Mouse (Mus musculus) ES-Bruce4 (cell line): ENCODE results near the gene Ece1.

Experiments used
- CTCF ChIP-seq: IDR thresholded peaks from one replicate; pipeline ENCODE4 v1.8.1; 2011; ENCODE audit warnings: low read depth, low read length
- EP300 ChIP-seq: IDR thresholded peaks from 2 replicates; pipeline ENCODE4 v1.6.1; 2011; ENCODE audit warnings: low read depth, low read length; ENCODE audit not compliant: insufficient read depth
- POLR2A ChIP-seq: IDR thresholded peaks from one replicate; pipeline ENCODE4 v1.8.1; 2011; ENCODE audit warnings: low read length; ENCODE audit not compliant: insufficient read depth

DNA sequence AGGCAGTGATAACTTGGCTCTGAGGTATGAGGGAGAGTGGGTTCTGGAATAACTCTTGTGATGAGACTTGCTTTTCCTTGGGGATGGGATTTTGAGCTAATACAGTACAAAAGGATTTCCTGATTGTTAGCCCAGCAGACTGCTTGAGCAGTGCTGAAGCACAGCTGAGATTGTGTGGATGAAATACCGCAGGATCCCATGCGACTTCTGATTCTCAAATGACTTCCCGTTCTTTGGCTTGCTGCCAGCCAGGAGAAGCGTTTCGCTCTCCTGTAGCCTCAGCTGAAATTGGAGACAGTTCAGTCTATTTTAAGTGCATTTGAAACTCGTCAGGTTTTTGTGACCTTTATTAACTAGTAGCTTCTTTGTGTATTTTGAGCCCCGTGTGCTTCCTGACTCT lies 138.6 kb downstream of the Ece1 start:
- TF ChIP-seq CTCF, result no peak
- no peak for TF ChIP-seq POLR2A
- no peak for TF ChIP-seq EP300
